Mouse (Mus musculus) brain, embryonic 14.5 days (tissue): ENCODE measurements around the gene Scgb1b15. TPM values are rescaled to one million over a fixed set of nuclear protein-coding genes. Genes with fewer than 3 reads are reported as not detected.
"Not testable (repeated sequence)": the region's sequence is repeated elsewhere in the genome, so short reads cannot be mapped to it uniquely, and the experiment has no call there.

Source experiments
- DNase-seq: peaks from one replicate; pipeline ENCODE4 v3.0.0-alpha.2; 2011; ENCODE audit warnings: low read depth
- polyA plus RNA-seq: library from polyadenylated mRNA; depleted of rRNA; stranded (reverse); fragments of >200 nt; gene quantifications from 2 replicates; pipeline ENCODE4 v1.2.3, GENCODE M21; 2012; rRNA removed

The Scgb1b15 gene
- polyA plus RNA-seq: not detected in 2 replicates

- DNase-seq: not testable (repeated sequence)
Observed at GRCm38 (mm10) chr7:32836254-32836653, at the start of gene Scgb1b15. Gene Scgb1b15 (plus strand): TSS chr7:32836554.

GRCm38 (mm10) chr7:32829562-32829961, 6.8 kb upstream of the Scgb1b15 start, which contains the start of gene Scgb2b15:
Gene Scgb2b15 (minus strand): TSS chr7:32829662.
- not testable (repeated sequence) for DNase-seq

Other genes starting within 250 kb of the Scgb1b15 start
- gene Scgb2b15, start 6.9 kb upstream of the Scgb1b15 start, polyA plus RNA-seq: not detected in 2 replicates
- not detected in 2 replicates for gene Scgb2b17, start 220.0 kb downstream of the Scgb1b15 start, polyA plus RNA-seq
- not detected in 2 replicates for gene Scgb1b17, start 226.9 kb downstream of the Scgb1b15 start, polyA plus RNA-seq